Mouse (Mus musculus): ENCODE results near the gene Gm39566. TPM values are rescaled to one million over a fixed set of nuclear protein-coding genes. Genes with fewer than 3 reads are reported as not detected.

The Gm39566 gene
- total RNA-seq, 4 experiments from 2014 or later, result not detected

- DNase-seq (ENCODE audit: low spot score in 2 of 2), result no peak
These were observed 53.2 kb downstream of the Gm39566 start, which contains the start of gene Slc35g3 for GRCm38 (mm10) chr11:69761868-69762267. Gene Slc35g3 (minus strand): TSS chr11:69761968.

Other genes starting within 250 kb of the Gm39566 start
- gene Wrap53, start 235.0 kb downstream of the Gm39566 start, total RNA-seq (2022), result 10 to 100 TPM; 12.2 to 17.8 (median 12.3) TPM
- 10 to 100 TPM; 27.7 to 36.7 (median 33.7) TPM for gene Trp53, start 234.9 kb downstream of the Gm39566 start, total RNA-seq (2022)
- 100 to 1,000 TPM; 386 to 493 (median 443) TPM for gene Atp1b2, start 209.4 kb downstream of the Gm39566 start, total RNA-seq (2022)
- gene Shbg, start 197.4 kb downstream of the Gm39566 start, total RNA-seq (2022), result under 1 TPM in 2 of 4 experiments, not detected in 2; 0.59 to 0.92 TPM
- gene Sat2, start 193.3 kb downstream of the Gm39566 start, total RNA-seq (2022), result 10 to 100 TPM; 13.3 to 19.2 (median 14.8) TPM
- 100 to 1,000 TPM; 132 to 154 (median 139) TPM for gene Fxr2, start 182.3 kb downstream of the Gm39566 start, total RNA-seq (2022)
- gene Sox15, start 160.0 kb downstream of the Gm39566 start, total RNA-seq (2022), result not detected
- 10 to 100 TPM; 51.3 to 60.6 (median 56.8) TPM for gene Mpdu1, start 152.7 kb downstream of the Gm39566 start, total RNA-seq (2022)
- gene Cd68, start 149.1 kb downstream of the Gm39566 start, total RNA-seq (2022), result 100 to 1,000 TPM in 1 of 4 experiments, 10 to 100 TPM in 3; 10.8 to 113 (median 55.2) TPM
- gene Eif4a1, start 142.9 kb downstream of the Gm39566 start, total RNA-seq (2022), result 100 to 1,000 TPM; 319 to 328 (median 325) TPM
- 100 to 1,000 TPM in 3 of 4 experiments, 10 to 100 TPM in 1; 82.9 to 123 (median 105) TPM for gene Senp3, start 133.2 kb downstream of the Gm39566 start, total RNA-seq (2022)
- 1 to 10 TPM; 2.9 to 3.8 (median 3.2) TPM for gene Tnfsf13, start 129.5 kb downstream of the Gm39566 start, total RNA-seq (2022)
- 10 to 100 TPM in 3 of 4 experiments, 1 to 10 TPM in 1; 9.5 to 17.3 (median 14.4) TPM for gene Tnfsf12, start 119.4 kb downstream of the Gm39566 start, total RNA-seq (2022)
- 1 to 10 TPM in 3 of 4 experiments, under 1 TPM in 1; 0.83 to 2.2 (median 1.3) TPM for gene Tnfsfm13, start 119.2 kb downstream of the Gm39566 start, total RNA-seq (2022)
- gene Polr2a, start 56.7 kb downstream of the Gm39566 start, total RNA-seq (2022), result 10 to 100 TPM; 53.8 to 60.8 (median 59.1) TPM
- not detected for gene Slc35g3, start 53.3 kb downstream of the Gm39566 start, total RNA-seq (2022)
- 100 to 1,000 TPM; 121 to 145 (median 129) TPM for gene Zbtb4, start 49.4 kb downstream of the Gm39566 start, total RNA-seq (2022)
- gene Chrnb1, start 19.4 kb downstream of the Gm39566 start, total RNA-seq (2022), result 1 to 10 TPM in 3 of 4 experiments, under 1 TPM in 1; 0.49 to 2.2 (median 1.1) TPM
- gene Fgf11, start 13.4 kb downstream of the Gm39566 start, total RNA-seq (2022), result 10 to 100 TPM; 26.1 to 36.5 (median 30.6) TPM
- under 1 TPM in 2 of 4 experiments, not detected in 2; 0.17 to 0.47 TPM for gene Tmem102, start 9.7 kb downstream of the Gm39566 start, total RNA-seq (2022)
- not detected for gene Spem2, start 3.2 kb upstream of the Gm39566 start, total RNA-seq (2022)
- gene Spem1, start 6.9 kb upstream of the Gm39566 start, total RNA-seq (2022), result under 1 TPM in 2 of 4 experiments, not detected in 2; 0.31 to 0.75 TPM
- 100 to 1,000 TPM; 189 to 200 (median 199) TPM for gene Nlgn2, start 22.5 kb upstream of the Gm39566 start, total RNA-seq (2022)
- gene Tmem256, start 23.2 kb upstream of the Gm39566 start, total RNA-seq (2022), result 100 to 1,000 TPM; 113 to 131 (median 121) TPM
- 10 to 100 TPM; 17.1 to 21.8 (median 20.0) TPM for gene Plscr3, start 31.1 kb upstream of the Gm39566 start, total RNA-seq (2022)
- gene Tnk1, start 43.4 kb upstream of the Gm39566 start, total RNA-seq (2022), result not detected
- gene Tmem95, start 62.7 kb upstream of the Gm39566 start, total RNA-seq (2022), result not detected
- gene Kctd11, start 66.1 kb upstream of the Gm39566 start, total RNA-seq (2022), result 1 to 10 TPM; 1.4 to 2.8 (median 1.6) TPM
- gene Acap1, start 80.2 kb upstream of the Gm39566 start, total RNA-seq (2022), result under 1 TPM in 2 of 4 experiments, not detected in 2; 0.14 to 0.34 TPM
- gene 2810408A11Rik, start 85.7 kb upstream of the Gm39566 start, total RNA-seq (2022), result under 1 TPM in 2 of 4 experiments, not detected in 2; 0.64 to 0.72 TPM
- 100 to 1,000 TPM in 3 of 4 experiments, 10 to 100 TPM in 1; 92.4 to 126 (median 112) TPM for gene Neurl4, start 85.8 kb upstream of the Gm39566 start, total RNA-seq (2022)
- 10 to 100 TPM; 28.2 to 44.5 (median 38.4) TPM for gene Gps2, start 98.6 kb upstream of the Gm39566 start, total RNA-seq (2022)
- gene Eif5a, start 106.7 kb upstream of the Gm39566 start, total RNA-seq (2022), result 100 to 1,000 TPM; 395 to 425 (median 420) TPM
- 10 to 100 TPM; 10.6 to 18.7 (median 13.9) TPM for gene Ybx2, start 120.5 kb upstream of the Gm39566 start, total RNA-seq (2022)
- gene Slc2a4, start 132.9 kb upstream of the Gm39566 start, total RNA-seq (2022), result 1 to 10 TPM; 3.0 to 4.6 (median 3.8) TPM
- gene Cldn7, start 149.5 kb upstream of the Gm39566 start, total RNA-seq (2022), result not detected
- gene Ctdnep1, start 165.9 kb upstream of the Gm39566 start, total RNA-seq (2022), result 100 to 1,000 TPM; 108 to 123 (median 119) TPM
- gene Elp5, start 167.2 kb upstream of the Gm39566 start, total RNA-seq (2022), result 10 to 100 TPM; 69.7 to 96.0 (median 77.7) TPM
- 100 to 1,000 TPM; 232 to 255 (median 246) TPM for gene Gabarap, start 175.8 kb upstream of the Gm39566 start, total RNA-seq (2022)
- gene Phf23, start 180.5 kb upstream of the Gm39566 start, total RNA-seq (2022), result 10 to 100 TPM; 45.2 to 59.7 (median 49.7) TPM
- 10 to 100 TPM; 35.4 to 54.0 (median 41.6) TPM for gene Dvl2, start 185.3 kb upstream of the Gm39566 start, total RNA-seq (2022)
- 10 to 100 TPM; 60.3 to 69.1 (median 64.8) TPM for gene Acadvl, start 200.1 kb upstream of the Gm39566 start, total RNA-seq (2022)
- gene Dlg4, start 201.6 kb upstream of the Gm39566 start, total RNA-seq (2022), result 100 to 1,000 TPM; 730 to 858 (median 789) TPM
- gene Asgr1, start 238.8 kb upstream of the Gm39566 start, total RNA-seq (2022), result 1 to 10 TPM in 1 of 4 experiments, under 1 TPM in 3; 0.79 to 3.0 (median 0.90) TPM

Measured in layer of hippocampus, adult 8-10 months (tissue).